29 mouse cellular contexts compared by ENCODE assay signal in genomic region chr16:55547095-55547494, GRCm38 (mm10).
"Had no signal": no experiment of that assay in that cellular context is flagged by ENCODE, and none has a peak within 500 bp of the region (broad histone marks: within the 10 kb centered on the region; RNA-seq: fewer than 3 reads in every experiment).

No protein-coding gene starts in this region.

- H3K9ac ChIP-seq: heart, embryonic 13.5 days; heart, embryonic 15.5 days; hindbrain, embryonic 12.5 days; hindbrain, embryonic 14.5 days; intestine, embryonic 15.5 days; kidney, embryonic 15.5 days; limb, embryonic 13.5 days; limb, embryonic 15.5 days; liver, embryonic 12.5 days; liver, embryonic 14.5 days had no signal

- H3K4me1 ChIP-seq: heart, embryonic 15.5 days; hindbrain, embryonic 12.5 days; intestine, embryonic 15.5 days; kidney, embryonic 15.5 days; limb, embryonic 13.5 days; limb, embryonic 15.5 days; liver, embryonic 12.5 days had no signal

- H3K4me2 ChIP-seq: heart, embryonic 11.5 days; heart, embryonic 13.5 days; heart, embryonic 15.5 days; hindbrain, embryonic 12.5 days; hindbrain, embryonic 14.5 days; intestine, embryonic 15.5 days; kidney, embryonic 15.5 days; limb, embryonic 13.5 days; limb, embryonic 15.5 days; liver, embryonic 12.5 days had no signal

- H3K27me3 ChIP-seq: heart, embryonic 13.5 days; heart, embryonic 15.5 days; hindbrain, embryonic 12.5 days; intestine, embryonic 15.5 days; kidney, embryonic 15.5 days; limb, embryonic 13.5 days; limb, embryonic 15.5 days; liver, embryonic 12.5 days had no signal

- H3K9me3 ChIP-seq: heart, embryonic 13.5 days; heart, embryonic 15.5 days; hindbrain, embryonic 10.5 days; hindbrain, embryonic 12.5 days; intestine, embryonic 15.5 days; kidney, embryonic 15.5 days; limb, embryonic 13.5 days; limb, embryonic 15.5 days; liver, embryonic 12.5 days had no signal

- ATAC-seq: hindbrain, embryonic 16.5 days; inflammation-experienced regulatory T-cells, adult 6 months; intestine, embryonic 15.5 days; intestine, postnatal 0 days; liver, embryonic 12.5 days had no signal

- DNase-seq: gastrocnemius, adult 2 months; gastrocnemius, postnatal 10 days; gastrocnemius, postnatal 25 days; heart, adult 2 months; heart, postnatal 14 days; heart, postnatal 36 days; kidney, adult 18-20 months; kidney, adult 8-10 months; kidney, postnatal 14 days; kidney, postnatal 36 days; layer of hippocampus, adult 9-11 months; layer of hippocampus, postnatal 36 days; left cerebral cortex, postnatal 4 days had no signal

- H3K4me3 ChIP-seq: gastrocnemius, adult 2 months; heart, adult 2 months; heart, embryonic 13.5 days; heart, embryonic 15.5 days; hindbrain, embryonic 10.5 days; hindbrain, embryonic 12.5 days; intestine, embryonic 15.5 days; kidney, embryonic 15.5 days; limb, embryonic 13.5 days; limb, embryonic 15.5 days; liver, embryonic 12.5 days had no signal

- H3K27ac ChIP-seq: gastrocnemius, adult 2 months; heart, adult 2 months; heart, embryonic 13.5 days; heart, embryonic 15.5 days; hindbrain, embryonic 10.5 days; hindbrain, embryonic 12.5 days; hindbrain, embryonic 14.5 days; intestine, embryonic 15.5 days; kidney, embryonic 15.5 days; kidney, postnatal 0 days; limb, embryonic 13.5 days; limb, embryonic 15.5 days; liver, embryonic 12.5 days; liver, embryonic 14.5 days had no signal

- H3K36me3 ChIP-seq: heart, embryonic 13.5 days; heart, embryonic 15.5 days; hindbrain, embryonic 10.5 days; hindbrain, embryonic 12.5 days; intestine, embryonic 15.5 days; kidney, embryonic 15.5 days; limb, embryonic 13.5 days; limb, embryonic 15.5 days; liver, embryonic 12.5 days had no signal
